Mouse (Mus musculus) forebrain, embryonic 14.5 days (tissue): ENCODE results near the gene Susd3. TPM values are rescaled to one million over a fixed set of nuclear protein-coding genes. Genes with fewer than 3 reads are reported as not detected.

Experiments
- polyA plus RNA-seq: library from polyadenylated mRNA; unstranded; fragments of >200 nt; fragmentation: Nextera tagmentation; extraction: Ambion mirVana; gene quantifications from 2 replicates; pipeline ENCODE4 v1.2.1, GENCODE M21; 2014

The Susd3 gene
- polyA plus RNA-seq, 1 experiment from 2014 or later = 1.4 TPM

Other genes with a start within 250 kb of the Susd3 start
- gene Wnk2, start 100.7 kb downstream of the Susd3 start, polyA plus RNA-seq = 14.9 and 17.8 TPM in 2 replicates
- gene Ninj1, start 61.2 kb downstream of the Susd3 start, polyA plus RNA-seq = 26.3 and 30.0 TPM in 2 replicates
- 20.8 and 23.8 TPM in 2 replicates for gene Card19, start 32.7 kb downstream of the Susd3 start, polyA plus RNA-seq
- 2.8 and 3.4 TPM in 2 replicates for gene Fgd3, start 71.6 kb upstream of the Susd3 start, polyA plus RNA-seq
- 19.2 and 25.2 TPM in 2 replicates for gene Bicd2, start 92.9 kb upstream of the Susd3 start, polyA plus RNA-seq
- gene Ippk, start 172.5 kb upstream of the Susd3 start, polyA plus RNA-seq = 12.6 and 16.5 TPM in 2 replicates
- 0.44 and 0.59 TPM in 2 replicates for gene Tes3-ps, start 244.6 kb upstream of the Susd3 start, polyA plus RNA-seq